Mouse (Mus musculus) ES-CJ7 (cell line): Measurements from ENCODE around the gene Setd3.
A peak's percentile ranks its signal among the peaks of the same experiment; 100 is the strongest.

Experiments used
- DNase-seq: peaks from one replicate; pipeline ENCODE4 v3.0.0; 2011; ENCODE audit warnings: low read depth, low spot score

Setd3 gene

GRCm38 (mm10) chr12:108203895-108204294, 24.8 kb upstream of the Setd3 start:
- DNase-seq, result no peak

- no peak for DNase-seq
Measured at GRCm38 (mm10) chr12:108200094-108200493, 21.0 kb upstream of the Setd3 start.

DNA sequence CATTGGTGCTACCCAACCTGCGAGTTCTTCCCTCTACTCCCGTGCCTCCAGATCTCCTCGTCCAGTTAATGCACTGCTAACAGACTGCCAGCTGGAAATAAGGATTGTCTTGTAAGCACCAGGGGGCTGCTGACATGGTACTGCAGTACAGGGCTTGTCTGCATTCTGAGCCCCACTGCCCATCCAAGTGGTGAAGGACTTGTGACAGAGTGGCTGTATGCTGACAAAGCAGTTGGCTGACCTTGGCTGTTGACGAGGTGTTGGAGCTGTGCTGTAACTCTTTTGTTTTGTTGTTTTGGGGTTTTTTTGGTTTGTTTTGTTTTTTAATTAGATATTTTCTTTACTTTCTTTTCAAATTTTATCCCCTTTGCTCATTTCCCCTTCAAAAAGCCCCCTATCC, 19.3 kb upstream of the Setd3 start:
- DNase-seq, result no peak

DNA sequence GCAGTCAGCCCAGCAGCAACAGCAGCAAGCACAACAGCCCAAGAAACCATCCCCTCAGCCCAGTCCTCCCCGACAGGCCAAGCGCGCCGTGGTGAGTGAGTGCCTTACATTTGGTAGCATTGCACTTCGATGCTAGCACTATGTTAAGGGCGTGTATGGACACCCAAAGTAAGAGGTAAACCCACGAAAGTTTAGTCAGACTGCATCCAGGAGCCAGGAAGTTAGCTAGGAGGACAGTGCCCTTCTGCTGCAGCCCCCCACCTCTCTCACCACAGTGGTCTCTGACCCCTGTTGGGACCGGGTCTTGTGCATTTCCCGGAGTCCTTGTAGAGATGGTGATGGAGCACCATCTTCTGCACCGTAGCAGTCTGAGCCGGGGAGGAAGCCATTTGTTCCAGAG, 16.6 kb upstream of the Setd3 start:
- DNase-seq, result no peak

GRCm38 (mm10) chr12:108193878-108194277, 14.8 kb upstream of the Setd3 start:
- no peak for DNase-seq

DNA sequence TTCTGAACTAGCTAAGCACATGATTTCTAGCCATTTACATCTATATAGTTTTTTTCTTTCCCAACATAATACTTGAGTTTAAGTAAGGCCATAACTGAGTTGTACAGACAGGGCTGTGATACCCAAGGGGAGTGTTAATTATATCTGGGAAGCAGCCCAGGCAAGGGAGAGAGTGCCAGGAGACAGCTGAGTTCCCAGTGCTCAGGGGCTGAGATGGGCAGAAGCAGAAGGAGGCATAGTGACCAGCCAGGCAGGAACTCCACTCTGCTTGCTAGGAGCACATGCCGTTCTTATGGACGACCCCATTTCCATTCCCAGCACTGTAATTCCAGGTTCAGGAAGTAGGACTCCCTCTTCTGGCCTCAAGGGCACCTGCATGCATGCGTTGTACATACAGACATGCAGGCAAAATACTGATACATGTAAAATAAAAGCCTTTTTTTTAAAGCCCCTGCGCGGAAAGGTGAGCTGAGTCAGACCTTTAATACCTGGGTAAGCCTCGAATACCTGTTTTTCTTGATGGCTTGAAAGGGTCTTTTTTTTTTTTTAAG, 8.5 kb upstream of the Setd3 start:
- peak; percentile 42 for DNase-seq

GRCm38 (mm10) chr12:108181716-108182115, 2.6 kb upstream of the Setd3 start:
- no peak for DNase-seq

DNA sequence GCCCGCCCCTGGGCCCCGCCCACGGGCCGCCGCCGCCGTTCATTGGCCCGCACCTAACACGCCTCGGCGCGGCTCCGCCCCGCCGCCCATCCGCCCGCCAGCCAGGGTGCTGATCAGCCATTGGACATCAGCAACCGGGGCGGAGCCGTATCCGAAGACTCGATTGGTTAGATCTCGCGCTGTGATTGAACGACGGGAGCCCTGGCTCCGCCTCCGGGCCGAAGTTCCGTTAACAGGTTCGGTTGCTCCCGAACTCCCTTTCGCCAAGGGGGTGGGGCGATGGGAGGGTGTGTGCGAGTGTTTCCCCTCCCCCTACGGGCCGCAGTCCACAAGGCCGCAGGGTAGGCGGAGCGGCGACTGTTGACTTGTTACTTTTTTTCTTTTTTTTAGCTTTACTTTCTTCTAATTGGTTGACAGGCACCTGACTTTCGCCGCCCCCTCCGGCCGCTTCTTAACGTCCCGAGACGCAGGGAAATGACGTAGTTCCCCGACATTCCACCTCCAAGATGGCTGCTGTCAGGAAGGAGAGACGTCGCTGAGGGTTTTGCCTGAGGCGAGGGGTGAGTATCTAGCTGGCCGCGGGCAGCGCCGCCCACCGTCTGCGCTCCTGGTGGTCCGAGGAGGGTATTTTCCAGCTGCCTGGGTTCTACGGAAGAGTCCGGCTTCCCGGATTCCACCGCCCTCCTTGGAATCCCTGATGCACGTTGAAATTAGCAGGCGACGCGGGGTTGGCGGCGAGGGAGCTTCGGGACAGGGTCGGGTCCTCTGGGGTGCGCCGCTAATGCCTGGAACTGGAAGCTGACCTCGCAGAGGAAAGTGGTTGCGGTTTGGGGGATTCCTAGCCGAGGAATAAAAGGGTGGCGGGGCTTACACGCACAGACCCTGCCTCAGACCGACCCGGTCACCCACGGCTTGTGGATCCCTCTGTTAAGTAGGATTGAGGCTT, 480 bp upstream of the Setd3 start, which contains the start of gene Ccnk:
Gene Ccnk, plus strand, starts transcription at position 259 of the 946 bp plus-strand sequence.
- DNase-seq, result peak; percentile 99

GRCm38 (mm10) chr12:108178331-108179245, 526 bp downstream of the Setd3 start:
- peak; percentile 12 for DNase-seq

GRCm38 (mm10) chr12:108176366-108176765, 2.7 kb downstream of the Setd3 start:
- DNase-seq, result no peak

GRCm38 (mm10) chr12:108174606-108175505, 4.3 kb downstream of the Setd3 start:
- no peak for DNase-seq

GRCm38 (mm10) chr12:108172639-108173038, 6.5 kb downstream of the Setd3 start:
- no peak for DNase-seq

GRCm38 (mm10) chr12:108171336-108171735, 7.8 kb downstream of the Setd3 start:
- DNase-seq, result no peak

DNA sequence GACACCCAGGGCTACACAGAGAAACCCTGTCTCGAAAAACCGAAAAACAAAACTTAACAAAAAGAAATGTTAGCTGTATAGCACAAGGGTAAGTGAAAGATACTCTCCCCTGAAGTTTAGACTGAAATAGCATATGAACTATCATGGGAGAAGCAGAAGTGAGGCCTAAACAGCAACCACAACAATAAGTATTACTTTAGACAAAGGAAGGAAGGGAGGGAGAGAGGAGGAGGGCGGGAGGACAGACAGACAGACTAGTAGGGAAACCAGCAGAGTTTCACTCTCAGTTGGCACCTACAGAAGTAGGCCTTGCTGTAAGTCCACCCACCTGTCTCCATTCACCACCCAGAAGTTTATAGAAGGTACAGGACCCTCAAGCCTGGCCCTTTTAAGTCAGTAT, 8.6 kb downstream of the Setd3 start:
- DNase-seq, result no peak

- DNase-seq, result no peak
Measured at GRCm38 (mm10) chr12:108168909-108169308, 10.2 kb downstream of the Setd3 start.

- DNase-seq, result no peak
Measured at GRCm38 (mm10) chr12:108163706-108164105, 15.4 kb downstream of the Setd3 start.

- peak; percentile 33 for DNase-seq
Measured at GRCm38 (mm10) chr12:108162036-108162435, 17.1 kb downstream of the Setd3 start.

DNA sequence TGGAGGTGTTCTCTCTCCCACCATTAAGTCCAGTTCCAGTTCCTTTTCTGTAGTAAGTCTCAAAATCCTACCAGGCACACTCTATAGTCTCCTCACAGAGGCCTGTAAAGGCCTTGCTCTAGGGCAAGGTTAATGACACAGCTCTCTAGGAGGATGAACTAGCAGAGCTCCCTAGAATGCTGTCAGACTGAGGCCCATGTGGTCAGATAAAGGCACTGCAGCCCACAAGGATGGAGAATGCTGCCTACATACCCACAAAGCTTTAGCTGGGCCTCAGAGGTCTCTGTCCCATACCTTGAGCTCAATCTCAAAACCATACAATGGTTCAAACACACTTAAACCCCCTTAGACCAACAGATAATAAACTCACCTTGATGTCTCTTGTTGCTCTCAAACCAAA, 19.3 kb downstream of the Setd3 start:
- peak; percentile 17 for DNase-seq

GRCm38 (mm10) chr12:108152743-108153142, 26.4 kb downstream of the Setd3 start:
- peak; percentile 23 for DNase-seq

GRCm38 (mm10) chr12:108149764-108150163, 29.4 kb downstream of the Setd3 start:
- DNase-seq, result no peak

DNA sequence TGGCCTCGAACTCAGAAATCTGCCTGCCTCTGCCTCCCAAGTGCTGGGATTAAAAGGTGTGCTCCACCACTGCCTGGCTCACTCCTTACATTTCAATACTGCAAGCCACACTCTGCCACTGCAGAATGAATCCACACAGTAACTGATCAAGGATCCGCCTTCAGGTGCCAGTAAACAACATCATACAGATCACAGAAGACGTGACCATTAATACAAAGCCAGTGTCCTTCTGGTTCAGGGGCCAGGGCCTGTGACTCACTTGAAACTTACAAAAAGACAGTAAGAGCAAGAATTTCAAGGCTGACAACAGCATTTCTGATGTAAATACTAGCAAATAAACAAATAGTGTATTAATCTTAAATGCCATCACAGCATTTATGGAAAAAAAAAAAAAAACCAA, 33.9 kb downstream of the Setd3 start:
- DNase-seq, result no peak
